Mouse (Mus musculus) NIH3T3 (cell line): Measurements from ENCODE around the gene Hspb6.
A peak's percentile ranks its signal among the peaks of the same experiment; 100 is the strongest.

Experiments
- DNase-seq: peaks from one replicate; pipeline ENCODE4 v3.0.0-alpha.2; 2012; ENCODE audit warnings: low read depth

The Hspb6 gene

DNA sequence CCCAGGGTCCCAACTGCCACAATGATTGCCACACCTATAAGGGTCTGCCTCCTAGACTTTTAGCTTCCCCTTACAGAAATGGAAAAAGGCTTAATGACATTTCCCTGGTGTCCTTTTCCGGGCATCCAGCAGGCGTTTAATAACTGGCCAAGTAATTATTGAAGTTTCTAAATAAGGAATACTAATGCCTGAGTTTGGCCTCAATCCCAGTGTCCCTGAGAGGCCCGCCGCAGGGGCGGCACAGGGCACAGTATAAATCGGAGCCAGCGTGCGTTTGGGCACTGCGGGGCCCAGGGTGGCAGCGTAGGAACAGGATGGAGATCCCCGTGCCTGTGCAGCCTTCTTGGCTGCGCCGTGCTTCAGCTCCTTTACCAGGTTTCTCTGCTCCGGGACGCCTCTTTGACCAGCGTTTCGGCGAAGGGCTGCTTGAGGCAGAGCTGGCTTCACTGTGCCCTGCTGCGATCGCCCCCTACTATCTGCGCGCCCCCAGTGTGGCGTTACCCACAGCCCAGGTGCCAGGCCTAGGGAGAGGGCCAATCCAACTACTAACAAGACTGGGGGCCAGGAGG lies 1.1 kb downstream of the Hspb6 start:
- DNase-seq, result peak; percentile 78

DNA sequence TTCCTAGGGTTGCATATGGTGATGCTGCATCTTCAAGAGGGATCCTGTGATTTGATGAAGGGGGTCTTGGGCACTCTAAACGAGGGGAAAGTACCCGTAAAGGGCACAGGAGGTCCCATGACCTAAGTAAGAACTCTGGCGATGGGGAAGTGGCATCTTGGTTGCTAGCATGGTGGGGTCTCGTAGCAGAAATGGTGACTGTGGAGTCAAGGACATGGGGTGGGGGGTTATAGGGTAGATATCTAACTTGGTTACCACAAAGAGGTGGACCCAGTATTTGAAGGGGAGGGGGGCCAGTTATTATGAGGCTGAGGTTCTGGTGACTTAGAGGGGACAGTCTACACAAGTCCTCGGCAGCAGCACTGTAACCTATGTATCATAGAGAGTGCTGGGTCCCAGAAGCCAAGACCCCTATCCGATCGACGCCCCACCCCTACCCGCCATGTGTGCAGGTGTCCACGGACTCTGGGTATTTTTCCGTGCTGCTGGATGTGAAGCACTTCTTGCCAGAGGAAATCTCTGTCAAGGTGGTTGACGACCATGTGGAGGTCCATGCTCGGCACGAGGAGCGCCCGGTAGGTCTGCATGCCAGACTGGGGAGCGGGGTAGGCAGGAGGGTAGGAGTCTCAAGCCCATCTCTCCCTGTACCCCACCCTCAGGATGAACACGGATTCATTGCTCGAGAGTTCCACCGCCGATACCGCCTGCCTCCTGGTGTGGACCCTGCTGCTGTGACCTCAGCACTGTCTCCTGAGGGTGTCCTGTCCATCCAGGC lies 2.0 kb downstream of the Hspb6 start:
- DNase-seq, result no peak

DNA sequence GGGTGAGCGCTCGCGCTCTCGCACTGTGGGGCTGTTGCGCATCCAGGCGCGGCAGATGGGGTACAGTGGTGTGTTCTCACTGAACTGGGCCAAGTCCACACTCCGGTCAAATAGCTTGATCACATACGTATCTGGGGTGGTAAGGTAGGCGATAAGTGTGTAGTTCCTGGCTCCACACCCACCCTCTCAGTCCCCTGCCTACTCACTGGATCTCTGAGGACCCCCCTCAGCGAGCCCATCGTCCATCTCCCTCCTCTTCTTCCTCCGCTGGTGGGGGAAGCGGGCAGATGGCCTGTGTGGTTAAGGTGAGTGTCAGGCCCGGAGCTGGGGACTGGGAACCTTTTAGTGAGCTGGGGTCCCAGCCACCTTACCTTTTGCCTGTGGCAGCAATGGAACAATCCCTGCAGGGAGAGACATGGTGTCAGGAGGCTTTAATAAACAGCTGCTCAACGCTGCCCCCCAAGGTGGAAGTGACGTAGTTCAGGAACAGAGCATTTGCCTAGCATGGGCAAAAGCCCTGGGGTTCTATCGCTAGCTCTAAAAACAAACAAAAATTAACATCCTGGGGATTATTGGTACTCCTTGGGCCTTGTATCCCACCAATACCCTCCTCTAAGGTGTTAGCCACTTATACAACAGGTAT lies 5.0 kb downstream of the Hspb6 start:
- DNase-seq, result peak; percentile 52

GRCm38 (mm10) chr7:30557901-30558514 lies 6.0 kb downstream of the Hspb6 start:
- DNase-seq, result no peak

- DNase-seq, result peak; percentile 34
Measured at GRCm38 (mm10) chr7:30558656-30559442, 6.9 kb downstream of the Hspb6 start.

DNA sequence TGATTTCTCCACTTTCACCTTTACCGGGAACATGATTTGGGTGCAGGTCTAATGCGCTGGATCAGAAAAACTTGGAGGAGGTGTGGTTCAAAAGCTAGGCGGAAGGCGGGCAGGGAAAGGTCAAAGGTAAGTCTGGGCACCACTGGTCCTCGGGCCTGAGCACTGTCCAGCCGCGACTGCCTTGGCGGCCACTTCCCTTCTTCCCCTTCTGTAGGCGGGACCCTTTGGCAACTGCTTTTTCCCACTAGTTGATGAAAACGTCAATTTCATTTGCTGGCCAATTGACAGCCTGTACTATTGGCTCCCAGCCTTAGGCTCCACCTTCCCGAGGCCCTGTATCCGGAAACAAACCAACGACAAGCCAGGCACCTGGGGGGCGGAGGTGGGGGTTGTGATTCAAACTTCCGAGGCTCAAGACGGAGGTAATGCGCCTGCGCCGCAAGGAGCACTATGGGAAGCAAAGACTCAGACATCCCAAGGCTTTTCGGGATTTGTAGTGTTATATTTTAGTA lies 7.5 kb downstream of the Hspb6 start, which contains the start of gene Lin37:
Gene Lin37, minus strand, starts transcription at position 396 of the 512 bp plus-strand sequence.
- peak; percentile 99 for DNase-seq

- no peak for DNase-seq
Measured at GRCm38 (mm10) chr7:30560296-30560695, 8.3 kb downstream of the Hspb6 start.

DNA sequence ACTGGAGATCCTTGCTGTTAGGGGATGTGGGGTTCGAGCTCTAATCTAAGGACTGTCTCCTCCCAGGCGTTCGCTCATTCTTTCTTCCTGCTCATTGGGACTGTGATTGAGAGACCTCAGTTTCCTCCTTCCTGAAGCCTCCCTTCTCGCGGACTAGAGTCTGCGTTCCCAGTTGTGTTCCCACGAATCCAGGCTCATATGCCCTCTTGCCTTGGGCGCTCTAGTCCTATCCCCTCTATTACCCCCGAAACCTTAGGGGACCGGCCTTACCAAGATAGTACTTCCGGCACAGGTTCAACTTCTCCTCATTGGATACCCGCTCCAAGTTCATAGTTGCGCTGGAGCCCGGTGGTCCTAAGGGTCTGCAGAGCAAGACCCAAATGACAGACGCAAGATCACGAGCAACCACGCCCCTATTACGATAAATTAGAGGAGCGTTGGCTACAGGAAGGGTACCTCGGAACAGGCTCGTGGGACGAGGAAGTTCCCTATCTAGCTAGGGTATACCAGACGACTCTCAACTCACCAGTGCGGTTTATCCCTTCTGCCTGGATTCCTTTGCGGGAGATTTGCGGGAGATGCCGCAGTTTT lies 10.6 kb downstream of the Hspb6 start:
- DNase-seq, result no peak

DNA sequence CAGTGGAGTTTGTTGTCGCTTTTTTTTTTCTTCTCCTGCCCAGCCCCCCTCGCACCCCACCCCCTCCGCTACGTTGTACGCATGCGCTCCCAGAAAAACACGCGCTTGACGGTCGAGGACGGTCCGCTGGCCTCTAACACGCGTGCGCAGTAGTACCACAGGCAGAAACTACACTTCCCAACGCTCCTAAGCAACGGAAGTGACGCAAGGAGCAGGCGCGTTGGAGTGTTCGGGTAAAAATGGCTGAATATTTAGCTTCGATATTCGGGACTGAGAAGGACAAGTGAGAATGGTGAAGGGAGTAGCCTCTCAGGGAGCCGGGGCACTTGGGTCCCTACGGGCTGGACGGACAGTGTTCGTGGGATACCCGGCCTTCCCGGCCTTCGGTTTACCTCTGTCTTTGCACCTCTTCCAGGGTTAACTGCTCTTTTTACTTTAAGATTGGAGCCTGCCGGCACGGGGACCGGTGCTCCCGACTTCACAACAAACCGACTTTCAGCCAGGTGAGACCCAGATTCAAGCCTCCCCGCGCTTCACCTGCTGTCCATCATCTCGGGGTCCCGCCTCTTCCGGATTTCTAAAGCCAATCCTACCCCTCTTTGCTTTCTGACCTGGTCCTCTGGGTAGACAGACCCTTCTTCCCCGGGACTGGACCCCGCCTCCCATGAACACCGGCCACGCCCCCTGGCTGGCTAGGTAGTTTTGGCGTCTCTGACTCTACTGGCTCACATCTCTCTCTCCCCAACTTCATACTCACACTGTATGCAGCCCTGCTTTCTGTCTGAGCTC lies 11.3 kb downstream of the Hspb6 start, which contains the start of the genes U2af1l4, Gm49396 and Psenen:
Gene U2af1l4, plus strand, starts transcription at position 185 of the 789 bp plus-strand sequence.
Gene Gm49396, plus strand, starts transcription at position 228 of the 789 bp plus-strand sequence.
Gene Psenen, minus strand, starts transcription at position 511 of the 789 bp plus-strand sequence.
- DNase-seq, result peak; percentile 99

GRCm38 (mm10) chr7:30563906-30564280 lies 11.9 kb downstream of the Hspb6 start:
- no peak for DNase-seq

DNA sequence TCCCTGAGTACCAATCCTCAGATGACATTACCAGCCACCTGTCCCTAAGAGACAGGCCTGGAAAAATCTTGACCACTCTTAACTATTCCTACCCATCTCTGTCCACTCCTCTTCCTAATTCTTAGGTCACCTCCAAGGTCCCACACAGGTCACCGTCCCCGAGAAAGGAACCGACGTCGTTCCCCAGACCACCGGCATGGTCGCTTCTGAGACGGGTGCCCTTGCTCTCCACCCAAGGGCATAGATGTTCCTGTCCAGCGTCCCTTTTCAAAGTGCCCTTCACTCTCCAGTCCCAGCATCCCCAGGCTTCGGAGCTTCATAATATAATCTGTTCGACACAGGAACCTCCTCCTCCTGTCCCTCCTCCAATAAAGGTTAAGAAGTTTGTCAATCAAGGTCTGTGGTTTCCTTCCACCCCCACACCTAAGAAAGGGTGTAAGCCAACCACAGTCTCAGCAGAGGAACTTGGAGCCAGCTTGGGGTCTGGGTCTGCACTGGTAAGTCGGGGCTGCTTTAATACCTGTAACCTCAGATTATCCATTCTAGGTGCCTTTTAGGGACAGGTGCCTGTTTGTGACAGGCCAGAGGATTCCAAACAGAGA lies 13.1 kb downstream of the Hspb6 start, which contains the start of gene Igflr1:
Gene Igflr1, plus strand, starts transcription at position 458 of the 602 bp plus-strand sequence.
- no peak for DNase-seq

DNA sequence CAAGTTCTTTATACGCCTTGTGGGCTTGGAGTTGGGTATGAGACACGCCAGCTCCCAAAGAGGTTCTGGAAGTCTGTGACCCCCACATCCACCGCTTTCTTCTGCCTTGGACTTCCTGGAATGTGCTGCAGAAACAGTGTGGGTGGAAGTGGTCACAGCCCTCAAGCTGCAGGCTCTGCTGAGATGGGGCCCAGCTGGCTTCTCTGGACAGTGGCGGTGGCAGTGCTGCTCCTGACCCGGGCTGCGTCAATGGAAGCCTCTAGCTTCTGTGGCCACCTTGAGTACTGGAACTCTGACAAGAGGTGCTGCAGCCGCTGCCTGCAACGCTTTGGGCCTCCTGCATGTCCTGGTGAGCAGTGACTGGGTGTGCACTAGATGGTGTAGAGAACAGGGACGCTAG lies 14.1 kb downstream of the Hspb6 start:
- DNase-seq, result no peak

DNA sequence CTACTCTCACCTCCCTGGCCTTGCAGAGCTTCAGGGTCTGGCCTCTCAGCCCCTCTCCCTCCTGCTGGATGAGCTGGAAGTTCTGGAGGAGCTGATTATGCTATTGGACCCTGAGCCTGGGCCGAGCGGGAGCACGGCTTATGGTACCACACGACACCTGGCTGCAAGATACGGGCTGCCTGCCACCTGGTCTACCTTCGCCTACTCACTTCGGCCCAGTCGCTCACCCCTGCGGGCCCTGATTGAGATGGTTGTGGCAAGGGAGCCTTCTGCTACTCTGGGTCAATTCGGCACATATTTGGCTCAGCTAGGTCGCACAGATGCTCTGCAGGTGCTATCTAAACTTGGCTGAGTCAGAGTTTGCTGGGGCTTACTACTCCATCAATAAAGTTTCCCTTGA lies 15.6 kb downstream of the Hspb6 start:
- DNase-seq, result no peak

DNA sequence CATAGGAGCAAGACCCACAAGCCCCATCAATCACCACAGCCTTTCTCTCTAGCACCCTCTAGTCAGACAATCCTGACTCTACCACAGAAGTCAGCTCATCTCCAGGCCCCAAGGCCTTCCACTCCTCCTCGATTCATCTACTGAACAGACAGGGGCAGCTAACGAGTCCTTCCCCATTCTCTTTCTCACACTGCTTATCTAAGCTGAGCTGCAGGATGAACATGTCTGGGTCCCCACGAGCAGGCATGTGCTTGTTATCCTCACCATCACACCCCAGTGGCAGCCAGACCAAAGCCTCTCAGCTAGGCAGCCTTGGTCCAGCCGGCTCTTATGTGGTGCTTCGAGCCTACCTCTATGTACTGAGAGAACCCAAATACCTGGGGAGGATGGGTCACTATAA lies 20.4 kb downstream of the Hspb6 start:
- no peak for DNase-seq

- no peak for DNase-seq
Measured at GRCm38 (mm10) chr7:30572969-30573368, 21.0 kb downstream of the Hspb6 start.

DNA sequence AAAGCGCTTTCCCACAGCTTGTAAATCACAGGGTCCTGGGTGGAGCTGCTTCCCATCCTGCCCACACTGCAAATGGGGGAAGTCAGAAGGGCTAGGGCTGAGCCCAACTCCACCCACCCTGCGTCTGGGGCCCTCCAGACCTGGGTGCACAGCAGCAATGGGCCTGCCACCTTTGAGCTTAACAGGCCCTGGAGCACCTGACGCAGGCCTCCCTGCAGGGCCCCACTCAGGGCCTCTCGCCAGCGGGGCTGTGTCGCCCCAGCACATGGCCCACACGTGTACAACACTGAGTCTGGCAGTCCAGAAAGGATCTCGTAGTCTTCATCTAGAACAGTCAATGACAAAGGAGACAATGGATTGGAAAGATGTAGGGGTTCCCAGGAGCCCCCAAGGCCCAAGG lies 28.0 kb downstream of the Hspb6 start:
- no peak for DNase-seq

DNA sequence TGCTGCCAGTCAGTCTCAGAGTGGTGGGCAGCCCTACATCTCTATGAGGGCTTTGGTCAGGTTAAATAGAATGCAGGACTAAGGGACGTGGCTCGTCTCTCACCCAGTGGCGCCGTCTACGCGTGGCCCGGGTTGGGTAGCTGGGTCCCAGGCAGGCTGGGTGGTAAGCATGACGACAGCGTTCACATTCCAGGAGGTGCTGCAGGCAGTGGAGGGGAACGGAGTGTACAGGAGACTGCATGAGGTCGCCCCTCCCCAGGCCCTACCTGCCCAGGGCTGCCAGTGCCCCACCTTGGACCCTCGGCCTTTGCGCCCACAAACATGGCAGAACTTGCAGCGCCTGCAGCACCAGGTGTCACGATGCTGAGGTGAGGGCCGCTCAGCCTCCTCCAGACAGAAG lies 29.6 kb downstream of the Hspb6 start:
- no peak for DNase-seq

DNA sequence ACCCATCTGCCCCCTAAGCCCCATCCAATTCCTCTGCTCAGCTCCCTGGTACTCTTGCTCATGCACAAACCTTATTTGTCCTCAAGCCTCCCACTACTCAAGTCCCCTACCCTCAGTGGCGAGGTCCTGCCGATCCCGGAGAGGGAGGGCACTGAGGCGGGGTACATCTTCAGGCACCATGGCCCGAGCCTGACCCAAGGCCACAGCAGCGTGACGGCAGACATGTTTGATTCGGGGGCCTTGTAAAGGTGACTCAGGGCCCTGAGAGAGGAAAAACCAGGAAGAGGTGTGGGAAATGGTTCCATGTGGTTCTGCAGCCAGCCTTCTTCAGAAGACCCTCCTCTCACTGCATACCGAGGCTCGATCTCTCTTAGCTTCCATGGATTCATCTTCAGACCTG lies 32.4 kb downstream of the Hspb6 start:
- no peak for DNase-seq

GRCm38 (mm10) chr7:30585170-30585569 lies 33.2 kb downstream of the Hspb6 start:
- no peak for DNase-seq
